8 mouse cellular contexts compared by ENCODE assay signal in genomic region chr15:7398609-7399540, GRCm38 (mm10). TPM values are rescaled to one million over a fixed set of nuclear protein-coding genes. Genes with fewer than 3 reads are reported as not detected.
A peak's percentile ranks its signal among the peaks of the same experiment; 100 is the strongest.
DNase-seq lines count a peak whose midpoint lies in the region; ATAC-seq and TF ChIP-seq lines count a peak whose summit lies in the region.

No protein-coding gene starts in this region.

- whole genome bisulfite sequencing in heart, adult 2 months = 15% methylated on average over 17 of the region's 17 CpGs
- WGBS in forebrain, embryonic 11.5 days = 3% methylated on average over 17 of the region's 17 CpGs
- WGBS in intestine, postnatal 0 days = 8% methylated on average over 17 of the region's 17 CpGs
- 2% methylated on average over 17 of the region's 17 CpGs for WGBS in midbrain, embryonic 12.5 days

- DNase-seq in heart, adult 2 months = peak in 1 of 2 experiments; percentile 21
- no peak for DNase-seq in heart, adult 9 months (ENCODE audit: low spot score in 2 of 2)
- no peak for DNase-seq in forebrain, embryonic 11.5 days (ENCODE audit: low spot score)
- no peak for DNase-seq in frontal cortex, postnatal 14 days (ENCODE audit: low spot score in 2 of 2)
- DNase-seq in layer of hippocampus, adult 18-20 months (ENCODE audit: low spot score in 2 of 2) = no peak
- DNase-seq in B cell, adult 2 months = no peak

- no peaks in the 10 kb centered on the region for H3K4me1 ChIP-seq in heart, adult 2 months (ENCODE audit: control insufficient read depth, insufficient read depth, low read length)
- peaks cover 4% of the 10 kb centered on the region; the same call in 1 of the 2 replicates for H3K4me1 ChIP-seq in forebrain, embryonic 11.5 days (replicated peaks; ENCODE audit: control insufficient read depth, insufficient read depth, low read length)
- H3K4me1 ChIP-seq in intestine, postnatal 0 days (replicated peaks; ENCODE audit: control insufficient read depth, insufficient read depth, low read length) = no peaks in the 10 kb centered on the region
- H3K4me1 ChIP-seq in midbrain, embryonic 12.5 days = peaks cover 6% of the 10 kb centered on the region; the same call in 1 of the 2 replicates

- no peak overlapping the region for H3K9ac ChIP-seq in heart, adult 2 months (ENCODE audit: low read depth, low read length)
- peak overlapping the region; percentile 63 for H3K9ac ChIP-seq in forebrain, embryonic 11.5 days (ENCODE audit: low read length)
- peak overlapping the region; percentile 65 for H3K9ac ChIP-seq in intestine, postnatal 0 days (ENCODE audit: low read depth, low read length)
- H3K9ac ChIP-seq in midbrain, embryonic 12.5 days (replicated peaks) = peak overlapping the region; percentile 58

- no peak for TF ChIP-seq POLR2A in heart, adult 2 months (IDR thresholded peaks at IDR 0.05; ENCODE audit: insufficient read depth, low read depth, low read length)

- peak overlapping the region; percentile 64; the same call in 1 of the 2 replicates for H3K27ac ChIP-seq in heart, adult 2 months
- no peak overlapping the region for H3K27ac ChIP-seq in forebrain, embryonic 11.5 days (ENCODE audit: low read depth, low read length)
- H3K27ac ChIP-seq in intestine, postnatal 0 days (ENCODE audit: low read depth, low read length) = no peak overlapping the region
- no peak overlapping the region for H3K27ac ChIP-seq in midbrain, embryonic 12.5 days (replicated peaks)

- intact Hi-C loops in heart, adult 2 months (cut with DNase I) = no loop called here

- H3K79me2 ChIP-seq in heart, adult 2 months (replicated peaks; ENCODE audit: control insufficient read depth, insufficient read depth, low read length) = no peaks in the 10 kb centered on the region

- TF ChIP-seq CTCF in heart, adult 2 months (IDR thresholded peaks at IDR 0.05) = no peak
- no peak for TF ChIP-seq CTCF in intestine, postnatal 0 days (IDR thresholded peaks at IDR 0.05; ENCODE audit: low read depth)

- H3K27me3 ChIP-seq in heart, adult 2 months (ENCODE audit: control insufficient read depth, insufficient read depth, low read length) = peaks cover 3% of the 10 kb centered on the region
- peaks cover 3% of the 10 kb centered on the region; the same call in 1 of the 2 replicates for H3K27me3 ChIP-seq in forebrain, embryonic 11.5 days (ENCODE audit: control insufficient read depth, insufficient read depth, low read length)
- H3K27me3 ChIP-seq in intestine, postnatal 0 days (replicated peaks; ENCODE audit: control insufficient read depth, insufficient read depth, low read length) = peaks cover 3% of the 10 kb centered on the region; the same call in 1 of the 2 replicates
- peaks cover 35% of the 10 kb centered on the region for H3K27me3 ChIP-seq in midbrain, embryonic 12.5 days

- H3K36me3 ChIP-seq in heart, adult 2 months (ENCODE audit: control insufficient read depth, insufficient read depth, low read length) = no peaks in the 10 kb centered on the region
- no peaks in the 10 kb centered on the region for H3K36me3 ChIP-seq in forebrain, embryonic 11.5 days (ENCODE audit: control insufficient read depth, insufficient read depth, low read length)
- H3K36me3 ChIP-seq in intestine, postnatal 0 days (ENCODE audit: control insufficient read depth, insufficient read depth) = no peaks in the 10 kb centered on the region
- H3K36me3 ChIP-seq in midbrain, embryonic 12.5 days = no peaks in the 10 kb centered on the region

- peak; percentile 57 for ATAC-seq in forebrain, embryonic 11.5 days (replicated peaks; ENCODE audit: low FRiP score)
- ATAC-seq in intestine, postnatal 0 days = no peak
- ATAC-seq in midbrain, embryonic 12.5 days (ENCODE audit: low FRiP score, low read depth) = peak; percentile 39

- no peaks in the 10 kb centered on the region for H3K9me3 ChIP-seq in forebrain, embryonic 11.5 days (ENCODE audit: control insufficient read depth, low read length)
- no peaks in the 10 kb centered on the region for H3K9me3 ChIP-seq in intestine, postnatal 0 days (ENCODE audit: control insufficient read depth)
- no peaks in the 10 kb centered on the region for H3K9me3 ChIP-seq in midbrain, embryonic 12.5 days

- TF ChIP-seq EP300 in heart, adult 2 months (IDR thresholded peaks at IDR 0.05; ENCODE audit: insufficient read depth, low read depth, low read length) = no peak

- H3K4me2 ChIP-seq in forebrain, embryonic 11.5 days (ENCODE audit: low read depth, low read length, severe bottlenecking) = peak overlapping the region; percentile 95
- peak overlapping the region; percentile 79 for H3K4me2 ChIP-seq in intestine, postnatal 0 days (replicated peaks; ENCODE audit: low read depth)
- H3K4me2 ChIP-seq in midbrain, embryonic 12.5 days (replicated peaks) = peak overlapping the region; percentile 97

- peak overlapping the region; percentile 53 for H3K4me3 ChIP-seq in heart, adult 2 months
- H3K4me3 ChIP-seq in forebrain, embryonic 11.5 days (ENCODE audit: low read depth, low read length) = peak overlapping the region; percentile 55
- peak overlapping the region; percentile 54 for H3K4me3 ChIP-seq in intestine, postnatal 0 days (ENCODE audit: low read depth, low read length)
- H3K4me3 ChIP-seq in midbrain, embryonic 12.5 days = peak overlapping the region; percentile 56

RNA-seq across cellular contexts. Expression of gene Egflam, which starts 0.7 kb away (rescaled TPM):
- 1 to 10 TPM; 7.1 to 8.2 TPM for total RNA-seq in heart, adult 2 months (2021)
- polyA plus RNA-seq in heart, adult 2 months (2012; rRNA removed) = 12.0 and 25.7 TPM in 2 replicates
- polyA plus RNA-seq in forebrain, embryonic 11.5 days (2014; fragmentation: Nextera tagmentation; extraction: Ambion mirVana) = 7.5 and 7.7 TPM in 2 replicates
- polyA plus RNA-seq in intestine, postnatal 0 days (2015; fragmentation: Nextera tagmentation; extraction: Ambion mirVana) = 5.2 and 5.4 TPM in 2 replicates
- polyA plus RNA-seq in midbrain, embryonic 12.5 days (2016; fragmentation: Nextera tagmentation; extraction: Ambion mirVana) = 9.7 and 13.0 TPM in 2 replicates
- 1 to 10 TPM; 1.9 to 2.0 TPM for total RNA-seq in layer of hippocampus, adult 18-20 months (2021)
